Mouse (Mus musculus): Measurements from ENCODE around the gene Slc12a6. TPM values are rescaled to one million over a fixed set of nuclear protein-coding genes. Genes with fewer than 3 reads are reported as not detected.
A peak's percentile ranks its signal among the peaks of the same experiment; 100 is the strongest.

The Slc12a6 gene
- polyA plus RNA-seq, 1 experiment from 2014 or later: 13.7 TPM

- H3K9me3 ChIP-seq (ENCODE audit: control insufficient read depth, low read length): no peaks in the 10 kb centered on the region
- WGBS: under 1% methylated on average over 62 of the region's 94 CpGs
- no peaks in the 10 kb centered on the region for H3K4me1 ChIP-seq (replicated peaks; ENCODE audit: control insufficient read depth, insufficient read depth, low read length)
- H3K27me3 ChIP-seq (ENCODE audit: control insufficient read depth, insufficient read depth, low read length): no peaks in the 10 kb centered on the region
- DNase-seq (ENCODE audit: low spot score) (peak; percentile 96), ATAC-seq (ENCODE audit: low FRiP score) (peak; percentile 92)
- H3K9ac ChIP-seq (ENCODE audit: low read depth, low read length): peak within 1 kb of the TSS; percentile 73
- peak within 1 kb of the TSS; percentile 96 for H3K27ac ChIP-seq (ENCODE audit: low read depth, low read length)
- H3K4me3 ChIP-seq (ENCODE audit: low read depth, low read length): peak within 1 kb of the TSS; percentile 66
- peak within 1 kb of the TSS; percentile 93 for H3K4me2 ChIP-seq (replicated peaks; ENCODE audit: low read depth, low read length)
- H3K36me3 ChIP-seq (ENCODE audit: control insufficient read depth, insufficient read depth, low read length): no peaks in the 10 kb centered on the region
These were observed 26.3 kb upstream of the Slc12a6 start, which contains the start of gene Lpcat4 for GRCm38 (mm10) chr2:112239212-112239934. Lpcat4 (plus strand) TSS chr2:112239468.

GRCm38 (mm10) chr2:112239935-112240721, 25.5 kb upstream of the Slc12a6 start:
- under 1% methylated on average over 21 of the region's 28 CpGs for WGBS
- Histone ChIP-seq H3K9me3 (ENCODE audit: control insufficient read depth, low read length) (no peaks in the 10 kb centered on the region), H3K4me1 (replicated peaks; ENCODE audit: control insufficient read depth, insufficient read depth, low read length) (no peaks in the 10 kb centered on the region), H3K27ac (ENCODE audit: low read depth, low read length) (peak overlapping the region; percentile 96), H3K4me3 (ENCODE audit: low read depth, low read length) (peak overlapping the region; percentile 66), H3K27me3 (ENCODE audit: control insufficient read depth, insufficient read depth, low read length) (no peaks in the 10 kb centered on the region), H3K36me3 (ENCODE audit: control insufficient read depth, insufficient read depth, low read length) (no peaks in the 10 kb centered on the region), H3K4me2 (replicated peaks; ENCODE audit: low read depth, low read length) (peak overlapping the region; percentile 93), H3K9ac (ENCODE audit: low read depth, low read length) (peak overlapping the region; percentile 73)
- ATAC-seq (ENCODE audit: low FRiP score): peak; percentile 71
- peak; percentile 59 for DNase-seq (ENCODE audit: low spot score)

GRCm38 (mm10) chr2:112241787-112242186, 23.8 kb upstream of the Slc12a6 start:
- Histone ChIP-seq H3K27ac (ENCODE audit: low read depth, low read length) (no peak overlapping the region), H3K9me3 (ENCODE audit: control insufficient read depth, low read length) (no peaks in the 10 kb centered on the region), H3K4me1 (replicated peaks; ENCODE audit: control insufficient read depth, insufficient read depth, low read length) (no peaks in the 10 kb centered on the region), H3K27me3 (ENCODE audit: control insufficient read depth, insufficient read depth, low read length) (no peaks in the 10 kb centered on the region), H3K9ac (ENCODE audit: low read depth, low read length) (no peak overlapping the region), H3K4me2 (replicated peaks; ENCODE audit: low read depth, low read length) (no peak overlapping the region), H3K4me3 (ENCODE audit: low read depth, low read length) (no peak overlapping the region), H3K36me3 (ENCODE audit: control insufficient read depth, insufficient read depth, low read length) (no peaks in the 10 kb centered on the region)
- no peak for ATAC-seq (ENCODE audit: low FRiP score)
- 82% methylated on average over 14 of the region's 14 CpGs for WGBS
- no peak for DNase-seq (ENCODE audit: low spot score)

GRCm38 (mm10) chr2:112245307-112245706, 20.3 kb upstream of the Slc12a6 start:
- DNase-seq (ENCODE audit: low spot score): no peak
- no peak overlapping the region for H3K4me3 ChIP-seq (ENCODE audit: low read depth, low read length)
- no peaks in the 10 kb centered on the region for H3K27me3 ChIP-seq (ENCODE audit: control insufficient read depth, insufficient read depth, low read length)
- H3K9me3 ChIP-seq (ENCODE audit: control insufficient read depth, low read length): no peaks in the 10 kb centered on the region
- H3K36me3 ChIP-seq (ENCODE audit: control insufficient read depth, insufficient read depth, low read length): no peaks in the 10 kb centered on the region
- no peak overlapping the region for H3K4me2 ChIP-seq (replicated peaks; ENCODE audit: low read depth, low read length)
- H3K9ac ChIP-seq (ENCODE audit: low read depth, low read length): no peak overlapping the region
- H3K27ac ChIP-seq (ENCODE audit: low read depth, low read length): no peak overlapping the region
- WGBS: 85% methylated on average over 5 of the region's 5 CpGs
- H3K4me1 ChIP-seq (replicated peaks; ENCODE audit: control insufficient read depth, insufficient read depth, low read length): no peaks in the 10 kb centered on the region
- no peak for ATAC-seq (ENCODE audit: low FRiP score)

- H3K27me3 ChIP-seq (ENCODE audit: control insufficient read depth, insufficient read depth, low read length): no peaks in the 10 kb centered on the region
- H3K4me3 ChIP-seq (ENCODE audit: low read depth, low read length): no peak overlapping the region
- 89% methylated on average over 6 of the region's 6 CpGs for WGBS
- H3K4me1 ChIP-seq (replicated peaks; ENCODE audit: control insufficient read depth, insufficient read depth, low read length): no peaks in the 10 kb centered on the region
- no peak overlapping the region for H3K4me2 ChIP-seq (replicated peaks; ENCODE audit: low read depth, low read length)
- no peak overlapping the region for H3K9ac ChIP-seq (ENCODE audit: low read depth, low read length)
- no peak; the same call in 1 of the 2 replicates for ATAC-seq (ENCODE audit: low FRiP score)
- no peak overlapping the region for H3K27ac ChIP-seq (ENCODE audit: low read depth, low read length)
- no peaks in the 10 kb centered on the region for H3K9me3 ChIP-seq (ENCODE audit: control insufficient read depth, low read length)
- no peak for DNase-seq (ENCODE audit: low spot score)
- no peaks in the 10 kb centered on the region for H3K36me3 ChIP-seq (ENCODE audit: control insufficient read depth, insufficient read depth, low read length)
These were observed 19.4 kb upstream of the Slc12a6 start for GRCm38 (mm10) chr2:112246193-112246592.

GRCm38 (mm10) chr2:112247323-112247722, 18.3 kb upstream of the Slc12a6 start:
- no peak overlapping the region for H3K4me2 ChIP-seq (replicated peaks; ENCODE audit: low read depth, low read length)
- H3K27ac ChIP-seq (ENCODE audit: low read depth, low read length): no peak overlapping the region
- 93% methylated on average over 10 of the region's 10 CpGs for WGBS
- H3K27me3 ChIP-seq (ENCODE audit: control insufficient read depth, insufficient read depth, low read length): no peaks in the 10 kb centered on the region
- no peaks in the 10 kb centered on the region for H3K36me3 ChIP-seq (ENCODE audit: control insufficient read depth, insufficient read depth, low read length)
- ATAC-seq (ENCODE audit: low FRiP score): no peak
- H3K4me1 ChIP-seq (replicated peaks; ENCODE audit: control insufficient read depth, insufficient read depth, low read length): no peaks in the 10 kb centered on the region
- H3K9me3 ChIP-seq (ENCODE audit: control insufficient read depth, low read length): no peaks in the 10 kb centered on the region
- H3K4me3 ChIP-seq (ENCODE audit: low read depth, low read length): no peak overlapping the region
- no peak for DNase-seq (ENCODE audit: low spot score)
- H3K9ac ChIP-seq (ENCODE audit: low read depth, low read length): no peak overlapping the region

GRCm38 (mm10) chr2:112249780-112250453, 15.7 kb upstream of the Slc12a6 start:
- H3K4me2 ChIP-seq (replicated peaks; ENCODE audit: low read depth, low read length): no peak overlapping the region
- DNase-seq (ENCODE audit: low spot score) (no peak), ATAC-seq (ENCODE audit: low FRiP score) (no peak)
- H3K9me3 ChIP-seq (ENCODE audit: control insufficient read depth, low read length): no peaks in the 10 kb centered on the region
- H3K4me3 ChIP-seq (ENCODE audit: low read depth, low read length): no peak overlapping the region
- no peak overlapping the region for H3K9ac ChIP-seq (ENCODE audit: low read depth, low read length)
- WGBS: 89% methylated on average over 10 of the region's 10 CpGs
- H3K27me3 ChIP-seq (ENCODE audit: control insufficient read depth, insufficient read depth, low read length): no peaks in the 10 kb centered on the region
- H3K36me3 ChIP-seq (ENCODE audit: control insufficient read depth, insufficient read depth, low read length): no peaks in the 10 kb centered on the region
- no peaks in the 10 kb centered on the region for H3K4me1 ChIP-seq (replicated peaks; ENCODE audit: control insufficient read depth, insufficient read depth, low read length)
- no peak overlapping the region for H3K27ac ChIP-seq (ENCODE audit: low read depth, low read length)

- H3K9me3 ChIP-seq (ENCODE audit: control insufficient read depth, low read length): no peaks in the 10 kb centered on the region
- ATAC-seq (ENCODE audit: low FRiP score) (no peak), DNase-seq (ENCODE audit: low spot score) (no peak)
- no peaks in the 10 kb centered on the region for H3K4me1 ChIP-seq (replicated peaks; ENCODE audit: control insufficient read depth, insufficient read depth, low read length)
- WGBS: 77% methylated on average over 7 of the region's 7 CpGs
- no peak overlapping the region for H3K9ac ChIP-seq (ENCODE audit: low read depth, low read length)
- no peak overlapping the region for H3K4me3 ChIP-seq (ENCODE audit: low read depth, low read length)
- no peak overlapping the region for H3K4me2 ChIP-seq (replicated peaks; ENCODE audit: low read depth, low read length)
- H3K27me3 ChIP-seq (ENCODE audit: control insufficient read depth, insufficient read depth, low read length): no peaks in the 10 kb centered on the region
- no peaks in the 10 kb centered on the region for H3K36me3 ChIP-seq (ENCODE audit: control insufficient read depth, insufficient read depth, low read length)
- H3K27ac ChIP-seq (ENCODE audit: low read depth, low read length): no peak overlapping the region
These were observed 10.7 kb upstream of the Slc12a6 start for GRCm38 (mm10) chr2:112254675-112255515.
